Mouse (Mus musculus): ENCODE measurements around the gene Cyp2a22. TPM values are rescaled to one million over a fixed set of nuclear protein-coding genes. Genes with fewer than 3 reads are reported as not detected.
"Not testable (repeated sequence)": the region's sequence is repeated elsewhere in the genome, so short reads cannot be mapped to it uniquely, and the experiment has no call there.

Cyp2a22 gene
- total RNA-seq (2021), result not detected
- long read RNA-seq, experiment 1, result 0 reads
- long read RNA-seq, experiment 2, result 0 reads

GRCm38 (mm10) chr7:26939262-26939661, at the start of gene Cyp2a22:
TSS of gene Cyp2a22 (minus strand) at chr7:26939384.
- no peak for DNase-seq

- not testable (repeated sequence) for DNase-seq
Observed at GRCm38 (mm10) chr7:26983151-26983550, 44.0 kb upstream of the Cyp2a22 start.

GRCm38 (mm10) chr7:26982551-26982950, 43.4 kb upstream of the Cyp2a22 start:
- no peak for DNase-seq

GRCm38 (mm10) chr7:26981937-26982336, 42.8 kb upstream of the Cyp2a22 start:
- DNase-seq, result not testable (repeated sequence)

- DNase-seq, result not testable (repeated sequence)
Observed at GRCm38 (mm10) chr7:26981464-26981863, 42.3 kb upstream of the Cyp2a22 start.

GRCm38 (mm10) chr7:26962371-26962770, 23.2 kb upstream of the Cyp2a22 start:
- DNase-seq, result not testable (repeated sequence)

- DNase-seq, result not testable (repeated sequence)
Observed at GRCm38 (mm10) chr7:26953306-26953705, 14.1 kb upstream of the Cyp2a22 start.

GRCm38 (mm10) chr7:26952671-26953070, 13.5 kb upstream of the Cyp2a22 start:
- DNase-seq, result not testable (repeated sequence)

GRCm38 (mm10) chr7:26941320-26941925, 2.2 kb upstream of the Cyp2a22 start:
- DNase-seq, result not testable (repeated sequence)

GRCm38 (mm10) chr7:26917114-26917513, 22.1 kb downstream of the Cyp2a22 start:
- not testable (repeated sequence) for DNase-seq

Other genes with a start within 250 kb of the Cyp2a22 start
- gene Cyp2b19, start 182.2 kb downstream of the Cyp2a22 start, total RNA-seq (2021), result not detected
- not detected for gene Cyp2g1, start 130.5 kb downstream of the Cyp2a22 start, total RNA-seq (2021)
- not detected for gene Cyp2a5, start 104.1 kb downstream of the Cyp2a22 start, total RNA-seq (2021)
- gene Cyp2a12, start 89.7 kb upstream of the Cyp2a22 start, total RNA-seq (2021), result not detected
- 1 to 10 TPM in 1 of 2 experiments, not detected in 1; 3.4 TPM for gene Cyp2f2, start 180.5 kb upstream of the Cyp2a22 start, total RNA-seq (2021)
- gene Cyp2t4, start 214.3 kb upstream of the Cyp2a22 start, total RNA-seq (2021), result not detected
- gene Egln2, start 227.4 kb upstream of the Cyp2a22 start, total RNA-seq (2021), result 100 to 1,000 TPM in 1 of 2 experiments, 10 to 100 TPM in 1; 92.9 to 103 TPM
- 10 to 100 TPM; 10.1 to 10.4 TPM for gene Rab4b, start 239.5 kb upstream of the Cyp2a22 start, total RNA-seq (2021)
- not detected for gene Gm21983, start 241.7 kb upstream of the Cyp2a22 start, total RNA-seq (2021)
- gene Mia, start 241.8 kb upstream of the Cyp2a22 start, total RNA-seq (2021), result not detected